Mouse (Mus musculus) T-cell, adult 2 months (primary cell): ENCODE results near the gene Palmd.

Experiments
- DNase-seq: peaks from one replicate; pipeline ENCODE4 v3.0.0; 2022; ENCODE audit warnings: low spot score

The Palmd gene

DNA sequence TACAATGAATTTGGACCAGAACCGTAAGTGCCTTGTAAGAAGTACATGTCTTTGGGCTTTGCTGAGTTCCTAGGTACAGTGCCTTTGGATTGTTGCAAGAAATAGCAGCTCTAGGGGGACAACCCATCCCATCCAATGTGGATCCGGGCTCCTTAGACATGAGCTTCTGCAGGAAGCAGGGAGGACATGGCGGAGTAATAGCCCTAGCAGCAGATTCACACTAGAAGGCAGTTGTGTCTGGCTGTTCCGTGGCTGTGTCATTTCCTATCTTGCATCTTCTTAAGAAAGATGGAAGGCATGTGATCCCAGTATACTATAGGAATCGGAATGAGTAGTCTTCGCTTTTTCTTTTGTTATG, 76.6 kb downstream of the Palmd start:
- DNase-seq: no peak

DNA sequence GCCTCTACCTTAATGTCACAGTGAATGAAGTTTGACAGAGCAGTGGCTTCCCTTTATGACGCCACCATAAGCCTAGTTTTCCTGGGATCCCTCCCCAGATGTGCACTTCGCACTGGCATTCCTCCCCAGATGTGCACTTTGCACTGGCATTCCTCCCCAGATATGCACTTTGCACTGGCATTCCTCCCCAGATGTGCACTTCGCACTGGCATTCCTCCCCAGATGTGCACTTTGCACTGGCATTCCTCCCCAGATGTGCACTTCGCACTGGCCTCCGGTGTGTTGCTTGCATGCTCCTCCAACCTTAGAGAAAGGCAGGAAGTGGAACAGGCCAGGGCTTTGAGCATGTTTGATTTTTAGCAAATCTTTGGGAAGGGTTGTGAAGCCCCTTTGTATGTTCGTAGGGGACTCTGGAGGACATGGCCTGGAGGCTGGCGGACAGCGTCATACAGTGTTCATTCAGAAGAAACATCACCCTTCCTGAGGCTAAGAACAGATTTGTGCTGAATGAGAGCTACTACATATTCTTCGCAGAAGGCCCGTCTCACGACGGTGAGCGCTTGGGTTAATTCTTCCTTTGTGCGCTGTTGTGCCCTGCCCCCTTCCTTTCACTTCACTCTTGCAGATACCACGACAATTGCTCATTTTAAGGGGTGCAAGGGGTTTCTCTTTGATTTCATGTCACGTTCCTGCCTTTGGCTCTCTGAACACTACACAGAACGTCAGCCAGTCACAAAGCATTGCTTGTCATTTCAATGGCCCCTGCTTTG, 77.2 kb downstream of the Palmd start:
- DNase-seq: no peak

DNA sequence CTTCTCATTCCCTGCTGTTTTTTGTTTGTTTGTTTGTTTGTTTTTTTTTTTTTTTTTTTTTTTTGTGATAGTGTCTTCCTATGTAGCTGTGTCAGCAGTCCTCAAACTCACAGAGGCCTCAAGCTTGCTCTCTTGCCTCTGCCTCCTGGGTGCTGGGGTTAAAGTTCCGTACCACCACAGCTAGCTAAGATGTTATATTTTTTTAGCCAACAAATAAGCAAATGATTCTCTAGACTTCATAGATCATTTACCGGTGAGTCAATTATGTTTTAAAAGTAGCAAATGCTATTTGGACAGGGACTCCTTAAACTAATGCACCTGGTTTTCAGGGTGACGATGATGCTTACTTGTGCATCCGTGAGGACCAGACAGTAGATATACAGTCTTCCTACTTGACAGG, 78.2 kb downstream of the Palmd start:
- DNase-seq: no peak

DNA sequence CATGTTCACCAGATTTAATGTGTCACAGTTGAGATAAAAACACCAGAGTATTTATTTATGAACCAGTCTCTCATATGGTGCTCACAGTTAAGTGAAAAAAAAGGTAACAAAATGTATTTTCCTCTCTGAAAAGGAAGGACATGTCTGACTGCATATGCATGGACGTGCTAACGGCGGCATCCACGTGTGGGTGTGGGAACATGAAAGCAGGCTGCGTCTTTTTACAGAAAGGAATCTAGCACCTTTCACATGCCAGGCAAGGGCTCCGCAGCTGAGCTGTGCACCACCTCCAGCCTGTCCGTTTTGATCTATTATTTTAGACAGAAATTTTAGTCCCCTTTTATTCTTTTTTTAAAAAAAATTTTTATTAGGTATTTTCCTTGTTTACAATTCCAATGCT, 79.4 kb downstream of the Palmd start:
- DNase-seq: no peak

DNA sequence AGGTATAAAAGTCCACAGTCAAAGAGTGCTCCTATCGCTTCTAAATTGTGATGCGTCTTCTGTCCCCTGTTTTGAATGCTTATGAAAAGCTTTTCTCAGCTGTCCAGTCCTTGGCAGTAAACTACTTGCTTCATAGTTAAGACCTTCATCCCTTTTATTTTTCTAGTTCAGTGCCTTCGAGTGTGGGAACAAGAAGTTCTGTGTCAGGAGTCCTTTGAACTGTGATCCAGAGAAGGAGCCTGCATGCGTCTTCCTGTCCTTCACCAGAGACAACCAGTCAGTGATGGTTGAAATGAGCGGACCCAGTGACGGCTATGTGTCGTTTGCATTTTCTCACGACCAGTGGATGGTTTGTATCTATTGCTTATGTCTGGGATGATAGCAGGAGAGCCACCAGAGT, 83.8 kb downstream of the Palmd start:
- DNase-seq: no peak

DNA sequence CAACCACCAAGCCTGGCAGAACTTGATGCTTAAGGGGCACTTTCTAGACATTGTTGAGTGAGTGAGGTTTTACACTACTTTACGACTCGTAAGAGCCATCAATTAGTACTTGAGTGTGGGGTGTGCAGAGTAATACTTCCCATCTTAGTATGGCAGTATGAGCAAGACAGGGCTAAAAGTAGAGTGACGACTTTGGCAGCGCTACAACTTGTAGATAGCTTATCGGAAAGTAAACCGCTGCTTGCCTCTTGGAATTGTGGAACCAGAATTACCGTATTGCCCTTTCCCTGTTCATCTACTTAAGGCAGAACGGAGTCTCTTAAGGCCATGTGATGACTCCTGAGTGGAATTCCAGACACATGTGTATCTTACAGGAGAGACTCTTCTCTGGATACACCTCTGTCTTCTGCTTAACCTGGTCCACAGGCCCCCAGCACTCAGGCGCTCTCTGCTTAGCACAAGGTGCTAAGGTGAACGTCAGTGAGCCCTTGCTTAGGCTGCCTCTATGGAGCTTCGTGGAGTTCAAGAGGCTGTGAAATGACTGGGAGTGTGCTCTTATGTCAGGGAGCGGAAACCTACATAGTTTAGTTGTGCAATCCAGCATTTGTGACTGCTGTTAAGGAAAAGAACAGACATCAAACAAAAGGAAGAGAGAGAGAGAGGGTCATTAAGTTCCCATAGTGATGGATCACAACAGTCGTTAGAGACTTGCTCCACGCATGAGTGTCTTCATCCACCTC, 86.4 kb downstream of the Palmd start:
- DNase-seq: no peak

DNA sequence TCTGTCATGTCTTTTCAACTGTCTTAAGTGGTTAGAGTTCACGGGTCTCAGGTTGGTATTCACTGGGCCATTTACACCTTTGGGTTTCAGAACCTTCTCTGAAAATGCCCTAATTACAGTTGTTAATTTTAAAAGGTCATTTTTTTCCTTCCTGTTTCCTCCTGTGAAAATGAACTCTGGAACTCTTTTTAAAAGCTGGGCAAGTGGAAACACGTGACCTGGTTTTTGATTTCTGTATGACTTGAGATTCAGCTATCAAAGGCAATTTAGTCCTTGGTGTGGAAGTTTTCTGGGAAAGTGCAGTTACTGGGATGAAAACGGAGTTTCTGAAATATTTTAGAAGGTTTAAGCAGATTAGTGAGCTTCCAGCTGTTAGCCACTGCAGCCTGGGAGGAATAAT, 98.4 kb downstream of the Palmd start:
- DNase-seq: no peak
